8 mouse cellular contexts compared by ENCODE assay signal in the genomic region with DNA sequence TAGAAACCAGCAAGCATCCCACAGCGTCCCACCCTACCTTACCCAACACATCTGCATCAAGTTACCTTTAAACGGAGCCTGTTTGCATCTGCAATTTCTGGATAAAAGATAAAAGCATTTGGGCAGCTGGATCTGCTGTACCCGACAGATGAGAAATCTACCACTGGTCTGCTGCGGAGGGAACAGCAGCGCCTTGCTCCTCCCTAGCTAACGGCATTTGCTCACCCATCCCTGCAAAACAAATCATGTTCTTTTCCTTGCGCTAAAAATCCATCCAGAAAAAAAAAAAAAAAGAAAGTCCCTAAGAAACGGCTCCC. TPM values are rescaled to one million over a fixed set of nuclear protein-coding genes. Genes with fewer than 3 reads are reported as not detected.
DNase-seq lines count a peak whose midpoint lies in the region; ATAC-seq lines count a peak whose summit lies in the region.

No protein-coding gene starts in this region.

- no peaks in the 10 kb centered on the region for H3K36me3 ChIP-seq in heart, embryonic 15.5 days
- H3K36me3 ChIP-seq in embryonic facial prominence, embryonic 12.5 days: no peaks in the 10 kb centered on the region
- H3K36me3 ChIP-seq in hindbrain, embryonic 14.5 days (replicated peaks; ENCODE audit: control insufficient read depth, insufficient read depth): no peaks in the 10 kb centered on the region
- H3K36me3 ChIP-seq in midbrain, embryonic 13.5 days: no peaks in the 10 kb centered on the region

- ATAC-seq in heart, embryonic 15.5 days (replicated peaks; ENCODE audit: insufficient number of reproducible peaks, insufficient read depth, low FRiP score, low read depth): no peak
- no peak for ATAC-seq in embryonic facial prominence, embryonic 12.5 days (ENCODE audit: insufficient number of reproducible peaks, insufficient read depth, low FRiP score, low TSS enrichment)
- ATAC-seq in hindbrain, embryonic 14.5 days (ENCODE audit: low FRiP score): no peak
- no peak for ATAC-seq in midbrain, embryonic 13.5 days

- 6% methylated on average over 8 of the region's 8 CpGs for WGBS in heart, embryonic 15.5 days
- WGBS in embryonic facial prominence, embryonic 12.5 days: 5% methylated on average over 8 of the region's 8 CpGs
- WGBS in hindbrain, embryonic 14.5 days: 6% methylated on average over 8 of the region's 8 CpGs
- WGBS in midbrain, embryonic 13.5 days: 4% methylated on average over 8 of the region's 8 CpGs

- no peak for DNase-seq in heart, postnatal 10 days
- no peak for DNase-seq in hindbrain, embryonic 14.5 days (ENCODE audit: low spot score)
- no peak for DNase-seq in urinary bladder, adult 18-20 months (ENCODE audit: low spot score in 2 of 2)
- DNase-seq in embryo, embryonic 10 days (ENCODE audit: low spot score): no peak
- no peak for DNase-seq in spleen, postnatal 14 days (ENCODE audit: low spot score in 2 of 2)

- intact Hi-C loops in heart, postnatal 10 days (cut with DNase I): no loop called here

- H3K27me3 ChIP-seq in heart, embryonic 15.5 days: peaks cover 48% of the 10 kb centered on the region
- H3K27me3 ChIP-seq in embryonic facial prominence, embryonic 12.5 days: peaks cover 38% of the 10 kb centered on the region
- H3K27me3 ChIP-seq in hindbrain, embryonic 14.5 days (ENCODE audit: control insufficient read depth, insufficient read depth, low read length): peaks cover 28% of the 10 kb centered on the region
- peaks cover 58% of the 10 kb centered on the region for H3K27me3 ChIP-seq in midbrain, embryonic 13.5 days

- H3K4me3 ChIP-seq in heart, embryonic 15.5 days: peak overlapping the region; percentile 54
- peak overlapping the region; percentile 44 for H3K4me3 ChIP-seq in embryonic facial prominence, embryonic 12.5 days
- H3K4me3 ChIP-seq in hindbrain, embryonic 14.5 days (replicated peaks; ENCODE audit: low read length): peak overlapping the region; percentile 51
- peak overlapping the region; percentile 55 for H3K4me3 ChIP-seq in midbrain, embryonic 13.5 days (replicated peaks)

- H3K9me3 ChIP-seq in heart, embryonic 15.5 days (replicated peaks): no peaks in the 10 kb centered on the region
- H3K9me3 ChIP-seq in embryonic facial prominence, embryonic 12.5 days: no peaks in the 10 kb centered on the region
- H3K9me3 ChIP-seq in hindbrain, embryonic 14.5 days (ENCODE audit: control insufficient read depth, low read length): no peaks in the 10 kb centered on the region
- no peaks in the 10 kb centered on the region for H3K9me3 ChIP-seq in midbrain, embryonic 13.5 days

- peak overlapping the region; percentile 95 for H3K4me2 ChIP-seq in heart, embryonic 15.5 days
- H3K4me2 ChIP-seq in embryonic facial prominence, embryonic 12.5 days (replicated peaks): peak overlapping the region; percentile 80
- peak overlapping the region; percentile 98 for H3K4me2 ChIP-seq in hindbrain, embryonic 14.5 days (replicated peaks)
- peak overlapping the region; percentile 96 for H3K4me2 ChIP-seq in midbrain, embryonic 13.5 days (replicated peaks)

- H3K27ac ChIP-seq in heart, embryonic 15.5 days: no peak overlapping the region
- H3K27ac ChIP-seq in embryonic facial prominence, embryonic 12.5 days: no peak overlapping the region
- no peak overlapping the region for H3K27ac ChIP-seq in hindbrain, embryonic 14.5 days
- no peak overlapping the region for H3K27ac ChIP-seq in midbrain, embryonic 13.5 days

- H3K4me1 ChIP-seq in heart, embryonic 15.5 days (replicated peaks): peaks cover 19% of the 10 kb centered on the region
- H3K4me1 ChIP-seq in embryonic facial prominence, embryonic 12.5 days: peaks cover 4% of the 10 kb centered on the region; the same call in 1 of the 2 replicates
- peaks cover 7% of the 10 kb centered on the region; the same call in 1 of the 2 replicates for H3K4me1 ChIP-seq in hindbrain, embryonic 14.5 days (replicated peaks; ENCODE audit: control insufficient read depth, insufficient read depth, low read length)
- H3K4me1 ChIP-seq in midbrain, embryonic 13.5 days (replicated peaks): peaks cover 16% of the 10 kb centered on the region

- peak overlapping the region; percentile 30; the same call in 1 of the 2 replicates for H3K9ac ChIP-seq in heart, embryonic 15.5 days
- no peak overlapping the region for H3K9ac ChIP-seq in embryonic facial prominence, embryonic 12.5 days
- H3K9ac ChIP-seq in hindbrain, embryonic 14.5 days: peak overlapping the region; percentile 59
- H3K9ac ChIP-seq in midbrain, embryonic 13.5 days (replicated peaks): peak overlapping the region; percentile 71; the same call in 1 of the 2 replicates

RNA-seq across cellular contexts. Expression of a gene that starts 1.0 kb away (rescaled TPM):
- polyA plus RNA-seq in heart, embryonic 15.5 days (2015; fragmentation: Nextera tagmentation; extraction: Ambion mirVana): 0.49 and 0.90 TPM in 2 replicates
- total RNA-seq in heart, postnatal 10 days (2021): under 1 TPM; 0.27 to 0.98 TPM
- polyA plus RNA-seq in embryonic facial prominence, embryonic 12.5 days (2016; fragmentation: Nextera tagmentation; extraction: Ambion mirVana): 0.94 and 1.3 TPM in 2 replicates
- 20.0 and 23.8 TPM in 2 replicates for polyA plus RNA-seq in hindbrain, embryonic 14.5 days (2014; fragmentation: Nextera tagmentation; extraction: Ambion mirVana)
- 3.5 and 4.2 TPM in 2 replicates for polyA plus RNA-seq in midbrain, embryonic 13.5 days (2015; fragmentation: Nextera tagmentation; extraction: Ambion mirVana)
